Mouse (Mus musculus): ENCODE measurements at regions not wholly inside any gene's neighbourhood (a gene's known extent, or its start where the extent isn't known, plus 50 kb on each side); places are given as distances from the start of the nearest gene placed in this dataset.

DNA sequence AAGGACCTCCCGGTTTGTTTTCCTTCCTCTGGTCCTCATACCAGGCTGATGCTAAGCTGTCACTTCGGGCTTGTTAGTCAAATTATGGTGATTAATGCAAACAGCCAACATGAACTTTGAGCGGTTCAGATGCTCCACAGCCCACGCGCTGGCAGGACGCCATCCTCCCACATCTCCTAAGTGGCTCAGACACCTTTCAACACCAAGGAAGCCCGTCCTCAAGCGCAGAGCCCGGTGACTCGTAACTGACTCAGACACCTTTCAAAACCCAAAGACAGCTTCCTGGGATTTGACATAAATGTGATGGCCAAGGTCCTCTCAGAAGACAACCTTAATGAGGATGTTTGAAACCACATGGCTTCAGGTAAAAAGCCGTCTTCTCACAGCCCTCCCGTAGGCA is 121.7 kb upstream of the Cmc1 start:
- no peak overlapping the region for H3K9ac ChIP-seq
- H3K9me3 ChIP-seq = no peaks in the 10 kb centered on the region
- 84% methylated on average over 12 of the region's 12 CpGs for WGBS
- H3K27me3 ChIP-seq = no peaks in the 10 kb centered on the region
- no peaks in the 10 kb centered on the region for H3K36me3 ChIP-seq
- H3K4me3 ChIP-seq = no peak overlapping the region
- no peak for ATAC-seq (ENCODE audit: low FRiP score)
- H3K4me2 ChIP-seq = no peak overlapping the region
- H3K27ac ChIP-seq = no peak overlapping the region
- no peaks in the 10 kb centered on the region for H3K4me1 ChIP-seq (replicated peaks)

DNA sequence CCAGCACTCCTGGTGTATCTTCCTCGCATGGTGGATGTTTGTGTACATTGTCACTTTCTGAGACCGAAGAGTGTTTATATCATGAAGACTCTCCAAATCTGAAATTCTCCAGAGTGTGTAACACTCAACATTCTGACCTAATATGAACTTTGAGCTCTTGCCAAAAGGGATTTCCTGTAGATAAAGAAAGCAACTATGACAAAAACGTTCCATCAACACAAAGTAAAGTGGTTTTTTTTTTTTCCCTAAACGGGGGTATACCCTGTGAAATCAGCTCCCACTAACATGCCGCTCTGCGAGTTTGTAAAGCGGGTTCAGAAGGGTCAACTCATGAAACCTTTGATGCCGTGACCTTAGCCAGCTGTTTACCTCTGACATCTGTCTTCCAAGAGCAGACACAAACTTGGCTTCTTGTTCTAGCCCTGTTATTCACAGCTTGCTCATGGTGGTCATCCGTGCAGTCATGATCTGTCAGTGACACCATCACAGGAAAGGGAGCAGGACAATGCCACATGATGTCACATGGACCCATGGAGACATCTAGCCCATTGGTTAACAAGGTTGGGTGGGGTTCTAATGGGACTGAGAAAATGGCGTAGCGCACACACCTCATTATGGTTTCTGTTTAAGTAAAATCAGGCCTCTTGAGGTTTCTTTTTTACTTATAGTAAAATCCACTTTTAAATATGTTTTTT is 122.9 kb upstream of the Cmc1 start:
- H3K9me3 ChIP-seq = no peaks in the 10 kb centered on the region
- no peak for ATAC-seq (ENCODE audit: low FRiP score)
- WGBS = 83% methylated on average over 11 of the region's 11 CpGs

DNA sequence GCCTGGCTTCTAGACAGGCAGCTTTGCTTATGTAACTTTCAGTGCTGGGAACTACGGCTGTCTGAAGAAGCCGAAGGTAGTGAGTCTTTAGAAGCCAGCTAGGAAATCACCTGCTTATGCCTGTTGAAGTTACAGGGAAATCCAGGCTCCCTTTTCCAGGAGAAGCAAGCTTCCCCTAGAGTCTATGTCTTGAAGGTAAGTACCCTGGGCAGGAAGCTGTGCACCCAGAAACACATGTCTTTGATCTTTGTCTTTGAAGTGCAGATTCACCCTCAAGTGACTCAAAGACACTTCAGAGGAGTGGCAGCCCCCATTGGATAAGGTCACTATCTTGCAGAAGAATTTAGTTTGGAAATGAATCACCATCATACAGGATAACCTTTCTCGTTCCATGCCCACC is 135.5 kb upstream of the Cmc1 start:
- H3K9ac ChIP-seq = no peak overlapping the region
- no peaks in the 10 kb centered on the region for H3K4me1 ChIP-seq (replicated peaks)
- WGBS = 82% methylated on average over 3 of the region's 3 CpGs
- no peaks in the 10 kb centered on the region for H3K27me3 ChIP-seq
- no peak overlapping the region for H3K4me3 ChIP-seq
- H3K9me3 ChIP-seq = no peaks in the 10 kb centered on the region
- no peaks in the 10 kb centered on the region for H3K36me3 ChIP-seq
- no peak for ATAC-seq (ENCODE audit: low FRiP score)
- no peak overlapping the region for H3K4me2 ChIP-seq
- H3K27ac ChIP-seq = no peak overlapping the region

More for the DNA sequence above, 122.9 kb upstream of the Cmc1 start:
- H3K27ac ChIP-seq = no peak overlapping the region
- H3K4me2 ChIP-seq = no peak overlapping the region
- H3K4me3 ChIP-seq = no peak overlapping the region
- no peaks in the 10 kb centered on the region for H3K4me1 ChIP-seq (replicated peaks)
- H3K9ac ChIP-seq = no peak overlapping the region
- no peaks in the 10 kb centered on the region for H3K36me3 ChIP-seq
- H3K27me3 ChIP-seq = no peaks in the 10 kb centered on the region

DNA sequence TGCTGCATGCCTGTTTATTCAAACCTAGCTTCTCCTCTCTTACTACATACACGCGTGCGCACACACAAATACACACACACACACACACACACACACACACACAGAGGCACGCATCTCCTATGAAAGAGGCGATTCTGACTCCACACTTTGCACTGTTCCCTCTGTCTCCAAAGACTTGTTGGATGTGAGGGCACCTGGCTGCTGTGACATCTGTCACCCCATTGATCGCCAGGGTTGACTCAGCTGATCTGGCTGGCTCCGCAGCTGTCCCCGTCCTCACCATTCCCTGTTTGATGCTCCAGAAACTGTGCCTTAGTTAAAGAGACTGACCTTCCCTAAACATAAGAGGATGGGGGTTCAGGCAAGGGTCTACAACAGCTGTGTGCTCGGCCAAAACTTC is 137.6 kb upstream of the Cmc1 start:
- H3K4me1 ChIP-seq (replicated peaks) = no peaks in the 10 kb centered on the region
- no peaks in the 10 kb centered on the region for H3K9me3 ChIP-seq
- no peak overlapping the region for H3K27ac ChIP-seq
- H3K4me3 ChIP-seq = no peak overlapping the region
- no peak overlapping the region for H3K4me2 ChIP-seq
- H3K9ac ChIP-seq = no peak overlapping the region
- H3K36me3 ChIP-seq = no peaks in the 10 kb centered on the region
- WGBS = 85% methylated on average over 9 of the region's 9 CpGs
- no peak for ATAC-seq (ENCODE audit: low FRiP score)
- no peaks in the 10 kb centered on the region for H3K27me3 ChIP-seq

DNA sequence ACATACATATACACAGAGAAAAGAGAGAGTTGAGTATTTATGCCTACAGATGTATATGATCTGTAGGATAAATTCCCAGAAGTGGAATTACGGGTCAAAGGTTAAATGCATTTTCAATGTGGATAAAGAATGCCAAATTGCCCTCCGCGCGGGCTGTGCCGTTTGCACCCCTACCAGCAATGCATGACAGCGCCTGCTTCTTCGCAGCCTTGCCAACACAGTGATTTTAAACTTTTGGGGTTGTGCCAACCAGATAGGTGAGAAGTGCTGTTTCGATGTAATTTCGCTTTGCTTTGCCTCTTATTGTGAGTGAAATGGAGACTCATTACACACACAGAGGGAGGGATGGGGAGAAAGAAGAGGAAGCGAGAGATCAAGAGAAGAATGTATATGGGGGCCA is 142.9 kb upstream of the Cmc1 start:
- H3K9me3 ChIP-seq = no peaks in the 10 kb centered on the region
- H3K9ac ChIP-seq = no peak overlapping the region
- H3K4me2 ChIP-seq = no peak overlapping the region
- no peaks in the 10 kb centered on the region for H3K4me1 ChIP-seq (replicated peaks)
- WGBS = 92% methylated on average over 10 of the region's 10 CpGs
- no peak overlapping the region for H3K27ac ChIP-seq
- H3K4me3 ChIP-seq = no peak overlapping the region
- ATAC-seq (ENCODE audit: low FRiP score) = no peak
- H3K27me3 ChIP-seq = no peaks in the 10 kb centered on the region
- no peaks in the 10 kb centered on the region for H3K36me3 ChIP-seq

DNA sequence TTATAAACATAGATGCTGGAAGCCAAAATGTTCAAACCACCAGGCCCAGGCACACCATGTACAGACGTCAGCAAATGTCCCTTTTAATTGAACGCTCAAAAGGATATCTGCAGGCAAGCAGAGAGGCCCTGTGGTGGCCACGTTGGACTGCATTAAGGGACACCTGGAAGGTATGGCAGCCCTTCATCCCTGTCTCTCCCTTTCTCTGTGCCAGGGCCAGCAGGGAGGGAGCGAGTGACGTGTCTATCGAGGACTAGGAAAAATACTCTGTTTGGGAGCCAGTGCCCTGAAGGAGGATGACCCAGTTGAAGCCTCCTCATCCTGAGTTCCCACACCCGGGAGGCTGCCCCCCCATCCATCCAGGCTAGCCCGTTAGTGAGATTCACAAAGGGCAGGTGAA is 144.0 kb upstream of the Cmc1 start:
- no peak for ATAC-seq (ENCODE audit: low FRiP score)
- no peak overlapping the region for H3K9ac ChIP-seq
- no peaks in the 10 kb centered on the region for H3K36me3 ChIP-seq
- H3K27me3 ChIP-seq = no peaks in the 10 kb centered on the region
- no peaks in the 10 kb centered on the region for H3K9me3 ChIP-seq
- no peak overlapping the region for H3K27ac ChIP-seq
- 84% methylated on average over 8 of the region's 8 CpGs for WGBS
- H3K4me3 ChIP-seq = no peak overlapping the region
- no peaks in the 10 kb centered on the region for H3K4me1 ChIP-seq (replicated peaks)
- no peak overlapping the region for H3K4me2 ChIP-seq

DNA sequence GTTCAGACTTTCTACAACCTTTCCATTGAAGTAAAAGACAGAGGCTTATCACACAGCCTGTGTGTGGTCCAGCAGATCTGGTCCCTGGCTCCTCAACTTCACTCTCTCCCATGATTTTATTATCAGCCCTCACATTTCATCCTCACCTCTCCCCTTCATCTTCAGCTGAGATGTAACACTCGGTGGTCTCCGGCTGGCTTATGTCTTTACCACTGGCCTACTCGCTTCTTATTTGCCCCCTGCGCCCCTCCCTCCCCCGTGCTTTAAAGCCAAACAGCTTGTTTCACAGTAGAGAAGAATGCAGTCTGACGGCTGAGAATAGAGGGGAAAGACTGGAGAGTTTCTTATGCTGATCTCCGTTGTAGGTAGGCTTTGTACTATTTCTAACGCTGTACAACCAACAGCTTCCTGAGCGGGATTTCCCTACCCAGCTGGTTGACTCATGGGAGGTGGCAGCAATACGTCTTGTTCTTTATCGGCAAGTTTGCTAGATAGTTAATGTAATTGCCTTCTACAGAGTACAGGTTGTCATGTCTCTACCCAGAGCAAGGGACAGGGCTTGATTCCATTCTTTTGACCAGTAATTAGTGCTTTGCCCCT is 152.9 kb upstream of the Cmc1 start:
- no peak overlapping the region for H3K4me3 ChIP-seq
- 69% methylated on average over 11 of the region's 11 CpGs for WGBS

DNA sequence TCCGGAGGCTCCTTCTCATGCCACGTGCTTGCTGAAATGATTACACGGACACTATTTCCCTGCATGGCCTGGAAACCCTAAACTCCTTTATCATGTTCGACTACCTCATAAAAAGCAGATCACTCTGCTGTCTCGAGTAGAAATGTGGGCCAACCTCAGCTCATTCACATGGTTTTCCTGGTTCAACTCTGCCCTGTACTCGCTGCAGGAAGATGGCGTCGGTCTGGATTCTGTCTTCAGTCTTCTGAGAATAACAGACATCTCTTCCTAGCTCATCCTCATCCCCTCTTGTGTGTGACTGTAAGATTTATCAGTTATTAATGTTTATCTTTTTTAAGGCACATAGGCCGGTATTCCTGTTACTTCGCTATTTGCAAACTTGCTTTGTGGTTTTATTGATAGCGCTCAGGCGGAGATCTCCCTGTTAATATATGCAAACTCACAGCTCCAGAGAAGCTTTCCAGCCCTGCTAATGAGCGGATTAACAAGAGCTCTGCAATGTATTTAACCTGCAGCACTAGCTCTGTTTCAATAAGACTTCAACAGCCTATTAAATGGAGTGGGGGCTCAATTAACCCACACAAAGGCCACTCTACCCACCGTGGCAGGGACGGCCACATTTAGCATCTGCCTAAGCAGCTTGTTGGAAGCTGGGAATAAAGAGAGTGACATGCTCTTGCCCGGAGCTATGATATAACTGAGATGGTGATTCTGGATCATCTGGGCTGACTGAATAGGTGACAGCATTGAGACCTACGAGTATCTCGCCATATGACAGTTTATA is 159.5 kb upstream of the Eomes start:
- WGBS = 65% methylated on average over 18 of the region's 18 CpGs
- H3K4me1 ChIP-seq (replicated peaks) = peaks cover 10% of the 10 kb centered on the region
- H3K27ac ChIP-seq = peak overlapping the region; percentile 18; the same call in 1 of the 2 replicates
- no peaks in the 10 kb centered on the region for H3K9me3 ChIP-seq
- no peak overlapping the region for H3K4me2 ChIP-seq
- H3K36me3 ChIP-seq = no peaks in the 10 kb centered on the region
- ATAC-seq (ENCODE audit: low FRiP score) = peak; percentile 43; the same call in 1 of the 2 replicates
- H3K4me3 ChIP-seq = no peak overlapping the region
- 0 out of 2 replicates have a peak, but pooled peaks cover 12% of the 10 kb centered on the region for H3K27me3 ChIP-seq
- no peak overlapping the region for H3K9ac ChIP-seq

More for the DNA sequence above, 152.9 kb upstream of the Cmc1 start:
- no peaks in the 10 kb centered on the region for H3K9me3 ChIP-seq
- H3K9ac ChIP-seq = no peak overlapping the region
- H3K4me2 ChIP-seq = no peak overlapping the region
- no peaks in the 10 kb centered on the region for H3K27me3 ChIP-seq
- H3K36me3 ChIP-seq = no peaks in the 10 kb centered on the region
- H3K27ac ChIP-seq = no peak overlapping the region
- no peak for ATAC-seq (ENCODE audit: low FRiP score)
- H3K4me1 ChIP-seq (replicated peaks) = no peaks in the 10 kb centered on the region

DNA sequence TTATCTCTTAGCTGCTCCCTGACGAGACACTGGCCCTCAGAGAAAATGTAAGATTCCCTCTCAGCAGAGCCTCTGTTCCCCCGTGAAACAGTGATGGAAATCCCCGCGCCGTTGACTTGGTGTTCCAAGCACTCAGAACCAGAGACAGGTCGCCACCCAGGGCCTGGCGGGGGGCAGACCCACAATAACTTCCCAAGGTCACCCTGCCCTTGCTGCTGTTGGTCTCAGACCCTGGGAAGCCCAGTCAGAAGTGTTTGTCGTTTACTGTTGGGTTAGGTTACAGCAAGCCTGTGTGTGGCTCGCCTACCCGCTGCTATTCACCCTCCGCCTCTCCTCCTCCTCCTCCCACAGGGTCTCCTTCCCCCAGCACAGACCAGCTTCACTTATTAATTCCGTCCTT is 154.2 kb upstream of the Eomes start:
- Histone ChIP-seq H3K4me3 (no peak overlapping the region), H3K9me3 (no peaks in the 10 kb centered on the region), H3K27me3 (no peaks in the 10 kb centered on the region), H3K36me3 (no peaks in the 10 kb centered on the region), H3K4me1 (replicated peaks) (peaks cover 4% of the 10 kb centered on the region), H3K9ac (no peak overlapping the region), H3K4me2 (no peak overlapping the region), H3K27ac (no peak overlapping the region)
- ATAC-seq (ENCODE audit: low FRiP score) = no peak
- 48% methylated on average over 12 of the region's 12 CpGs for WGBS

DNA sequence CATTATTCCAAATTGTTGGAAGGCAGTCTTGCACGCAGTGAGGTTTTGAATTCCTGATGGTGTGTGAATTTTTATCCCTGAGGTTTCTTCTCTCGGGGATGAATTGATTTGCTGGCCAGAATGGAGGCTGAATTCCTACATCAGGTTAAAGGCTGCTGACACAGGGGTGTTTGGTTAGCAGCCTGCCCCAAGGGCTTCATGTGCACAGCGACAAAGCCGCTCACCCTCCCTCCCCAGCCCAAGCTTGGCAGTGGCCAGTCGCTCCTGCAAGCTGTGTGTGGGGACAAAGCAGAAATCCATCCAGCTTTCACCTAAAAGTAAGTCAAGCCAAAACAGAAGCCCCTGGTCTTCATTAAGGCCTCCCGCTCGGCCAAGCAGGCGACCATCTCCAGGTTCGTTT is 151.4 kb upstream of the Eomes start:
- WGBS = 55% methylated on average over 9 of the region's 9 CpGs
- no peak overlapping the region for H3K27ac ChIP-seq

DNA sequence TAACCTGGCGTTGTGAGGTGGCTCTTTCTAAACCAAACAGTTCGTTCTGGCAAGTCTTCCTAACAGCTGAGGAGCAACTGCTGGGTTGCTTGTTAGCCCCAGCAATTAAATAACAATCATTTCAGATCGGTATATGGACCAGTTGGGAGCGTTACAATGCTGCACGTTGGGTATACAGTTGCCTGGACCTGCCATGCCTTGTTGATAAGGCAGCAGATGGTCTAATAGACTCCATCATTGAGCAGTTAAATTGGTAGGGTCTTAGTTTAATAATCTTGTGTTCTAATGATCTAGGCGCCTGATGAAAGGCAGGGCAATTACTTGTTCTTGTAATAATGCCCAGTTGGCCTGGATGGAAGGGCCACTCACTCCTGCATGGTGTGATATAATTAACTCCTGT is 150.1 kb upstream of the Eomes start:
- WGBS = 77% methylated on average over 6 of the region's 6 CpGs
- H3K27me3 ChIP-seq = no peaks in the 10 kb centered on the region
- H3K4me1 ChIP-seq (replicated peaks) = no peaks in the 10 kb centered on the region
- H3K27ac ChIP-seq = no peak overlapping the region
- no peak for ATAC-seq (ENCODE audit: low FRiP score)
- H3K4me2 ChIP-seq = no peak overlapping the region
- H3K36me3 ChIP-seq = no peaks in the 10 kb centered on the region
- no peaks in the 10 kb centered on the region for H3K9me3 ChIP-seq
- H3K9ac ChIP-seq = no peak overlapping the region
- no peak overlapping the region for H3K4me3 ChIP-seq

More for the DNA sequence above, 151.4 kb upstream of the Eomes start:
- no peaks in the 10 kb centered on the region for H3K4me1 ChIP-seq (replicated peaks)
- H3K9me3 ChIP-seq = no peaks in the 10 kb centered on the region
- H3K9ac ChIP-seq = no peak overlapping the region
- ATAC-seq (ENCODE audit: low FRiP score) = no peak
- no peak overlapping the region for H3K4me2 ChIP-seq
- H3K27me3 ChIP-seq = no peaks in the 10 kb centered on the region
- H3K4me3 ChIP-seq = no peak overlapping the region
- no peaks in the 10 kb centered on the region for H3K36me3 ChIP-seq

DNA sequence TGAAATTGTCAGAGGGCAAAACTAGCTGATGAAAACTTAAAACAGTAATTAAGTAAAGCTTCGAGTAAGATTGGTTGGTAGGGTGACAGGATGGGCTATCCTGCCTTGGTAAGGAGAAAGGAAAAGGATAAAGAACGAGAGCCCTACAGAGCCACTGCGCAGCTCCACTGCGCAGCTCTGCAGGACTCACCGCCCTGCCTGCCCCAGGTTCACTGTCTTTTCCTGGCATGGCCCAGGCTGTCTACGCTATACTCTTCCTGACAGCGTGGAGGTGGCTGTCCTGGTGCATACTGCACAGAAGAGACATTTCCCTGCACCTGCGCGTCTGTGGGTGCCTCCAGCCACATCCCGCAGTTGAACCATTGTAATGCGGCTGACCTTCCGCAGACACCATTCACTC is 136.6 kb upstream of the Eomes start:
- ATAC-seq (ENCODE audit: low FRiP score) = no peak
- no peak overlapping the region for H3K27ac ChIP-seq

More for the DNA sequence above, 136.6 kb upstream of the Eomes start:
- WGBS = 45% methylated on average over 12 of the region's 12 CpGs
- H3K36me3 ChIP-seq = no peaks in the 10 kb centered on the region
- no peaks in the 10 kb centered on the region for H3K9me3 ChIP-seq
- H3K4me1 ChIP-seq (replicated peaks) = peaks cover 4% of the 10 kb centered on the region; the same call in 1 of the 2 replicates
- H3K4me2 ChIP-seq = peak overlapping the region; percentile 45
- peak overlapping the region; percentile 31 for H3K4me3 ChIP-seq
- H3K9ac ChIP-seq = 0 out of 2 replicates have a peak overlapping the region, but pooled peaks have one; percentile 30
- H3K27me3 ChIP-seq = 0 out of 2 replicates have a peak, but pooled peaks cover 9% of the 10 kb centered on the region

Data from hindbrain, embryonic 13.5 days (tissue).